Mouse (Mus musculus): ENCODE data around the gene Insyn1. TPM values are rescaled to one million over a fixed set of nuclear protein-coding genes. Genes with fewer than 3 reads are reported as not detected.

Gene Insyn1
- polyA plus RNA-seq, 1 experiment from 2014 or later: 8.1 TPM

GRCm38 (mm10) chr9:58535447-58536134 lies 47.2 kb downstream of the Insyn1 start:
- H3K27ac ChIP-seq (ENCODE audit: low read depth, low read length): no peak overlapping the region
- no peak overlapping the region for H3K9ac ChIP-seq (ENCODE audit: low read length)
- H3K4me1 ChIP-seq (ENCODE audit: control insufficient read depth, insufficient read depth, low read length): no peaks in the 10 kb centered on the region
- no peak overlapping the region for H3K4me3 ChIP-seq (ENCODE audit: low read depth, low read length)
- peak; percentile 73 for DNase-seq (ENCODE audit: low spot score)
- no peak overlapping the region for H3K4me2 ChIP-seq (ENCODE audit: low read length)
- no peaks in the 10 kb centered on the region for H3K9me3 ChIP-seq (replicated peaks; ENCODE audit: control insufficient read depth, low read length)
- peak; percentile 69 for ATAC-seq
- no peaks in the 10 kb centered on the region for H3K27me3 ChIP-seq (replicated peaks; ENCODE audit: control insufficient read depth, insufficient read depth, low read length)
- H3K36me3 ChIP-seq (ENCODE audit: control insufficient read depth, insufficient read depth, low read length): peaks cover 37% of the 10 kb centered on the region
- WGBS: 76% methylated on average over 20 of the region's 20 CpGs

- Histone ChIP-seq H3K9ac (ENCODE audit: low read length) (no peak overlapping the region), H3K27ac (ENCODE audit: low read depth, low read length) (no peak overlapping the region), H3K4me3 (ENCODE audit: low read depth, low read length) (no peak overlapping the region), H3K27me3 (replicated peaks; ENCODE audit: control insufficient read depth, insufficient read depth, low read length) (no peaks in the 10 kb centered on the region), H3K4me2 (ENCODE audit: low read length) (no peak overlapping the region), H3K9me3 (replicated peaks; ENCODE audit: control insufficient read depth, low read length) (no peaks in the 10 kb centered on the region), H3K36me3 (ENCODE audit: control insufficient read depth, insufficient read depth, low read length) (peaks cover 33% of the 10 kb centered on the region), H3K4me1 (ENCODE audit: control insufficient read depth, insufficient read depth, low read length) (0 out of 2 replicates have a peak, but pooled peaks cover 3% of the 10 kb centered on the region)
- DNase-seq (ENCODE audit: low spot score) (no peak), ATAC-seq (no peak)
- 84% methylated on average over 3 of the region's 3 CpGs for WGBS
Measured at GRCm38 (mm10) chr9:58537774-58538173, 49.4 kb downstream of the Insyn1 start.

GRCm38 (mm10) chr9:58539886-58540285 lies 51.5 kb downstream of the Insyn1 start:
- 0 out of 2 replicates have a peak, but pooled peaks cover 3% of the 10 kb centered on the region for H3K4me1 ChIP-seq (ENCODE audit: control insufficient read depth, insufficient read depth, low read length)
- H3K27me3 ChIP-seq (replicated peaks; ENCODE audit: control insufficient read depth, insufficient read depth, low read length): no peaks in the 10 kb centered on the region
- no peak overlapping the region for H3K9ac ChIP-seq (ENCODE audit: low read length)
- 51% methylated on average over 5 of the region's 5 CpGs for WGBS
- H3K36me3 ChIP-seq (ENCODE audit: control insufficient read depth, insufficient read depth, low read length): peaks cover 29% of the 10 kb centered on the region
- peak; percentile 60 for ATAC-seq
- DNase-seq (ENCODE audit: low spot score): peak; percentile 87
- no peak overlapping the region for H3K4me2 ChIP-seq (ENCODE audit: low read length)
- no peak overlapping the region for H3K4me3 ChIP-seq (ENCODE audit: low read depth, low read length)
- H3K9me3 ChIP-seq (replicated peaks; ENCODE audit: control insufficient read depth, low read length): no peaks in the 10 kb centered on the region
- no peak overlapping the region for H3K27ac ChIP-seq (ENCODE audit: low read depth, low read length)

- Histone ChIP-seq H3K4me2 (ENCODE audit: low read length) (no peak overlapping the region), H3K36me3 (ENCODE audit: control insufficient read depth, insufficient read depth, low read length) (peaks cover 16% of the 10 kb centered on the region), H3K9me3 (replicated peaks; ENCODE audit: control insufficient read depth, low read length) (no peaks in the 10 kb centered on the region), H3K27me3 (replicated peaks; ENCODE audit: control insufficient read depth, insufficient read depth, low read length) (no peaks in the 10 kb centered on the region), H3K4me1 (ENCODE audit: control insufficient read depth, insufficient read depth, low read length) (peaks cover 5% of the 10 kb centered on the region; the same call in 1 of the 2 replicates), H3K4me3 (ENCODE audit: low read depth, low read length) (no peak overlapping the region), H3K9ac (ENCODE audit: low read length) (peak overlapping the region; percentile 29; the same call in 1 of the 2 replicates), H3K27ac (ENCODE audit: low read depth, low read length) (peak overlapping the region; percentile 54; the same call in 1 of the 2 replicates)
- 48% methylated on average over 6 of the region's 6 CpGs for WGBS
- peak; percentile 89 for DNase-seq (ENCODE audit: low spot score)
- peak; percentile 40; the same call in 1 of the 2 replicates for ATAC-seq
Measured at GRCm38 (mm10) chr9:58541895-58542338, 53.5 kb downstream of the Insyn1 start.

GRCm38 (mm10) chr9:58544879-58545324 lies 56.5 kb downstream of the Insyn1 start:
- H3K4me2 ChIP-seq (ENCODE audit: low read length): peak overlapping the region; percentile 12; the same call in 1 of the 2 replicates
- no peaks in the 10 kb centered on the region for H3K36me3 ChIP-seq (ENCODE audit: control insufficient read depth, insufficient read depth, low read length)
- no peaks in the 10 kb centered on the region for H3K27me3 ChIP-seq (replicated peaks; ENCODE audit: control insufficient read depth, insufficient read depth, low read length)
- H3K9me3 ChIP-seq (replicated peaks; ENCODE audit: control insufficient read depth, low read length): no peaks in the 10 kb centered on the region
- 66% methylated on average over 4 of the region's 4 CpGs for WGBS
- H3K4me1 ChIP-seq (ENCODE audit: control insufficient read depth, insufficient read depth, low read length): peaks cover 8% of the 10 kb centered on the region; the same call in 1 of the 2 replicates
- no peak for ATAC-seq
- H3K4me3 ChIP-seq (ENCODE audit: low read depth, low read length): no peak overlapping the region
- peak; percentile 53 for DNase-seq (ENCODE audit: low spot score)
- no peak overlapping the region for H3K27ac ChIP-seq (ENCODE audit: low read depth, low read length)
- no peak overlapping the region for H3K9ac ChIP-seq (ENCODE audit: low read length)

- H3K36me3 ChIP-seq (ENCODE audit: control insufficient read depth, insufficient read depth, low read length): no peaks in the 10 kb centered on the region
- H3K4me1 ChIP-seq (ENCODE audit: control insufficient read depth, insufficient read depth, low read length): peaks cover 8% of the 10 kb centered on the region; the same call in 1 of the 2 replicates
- H3K27me3 ChIP-seq (replicated peaks; ENCODE audit: control insufficient read depth, insufficient read depth, low read length): no peaks in the 10 kb centered on the region
- ATAC-seq (no peak), DNase-seq (ENCODE audit: low spot score) (no peak)
- no peak overlapping the region for H3K4me2 ChIP-seq (ENCODE audit: low read length)
- H3K27ac ChIP-seq (ENCODE audit: low read depth, low read length): no peak overlapping the region
- H3K9me3 ChIP-seq (replicated peaks; ENCODE audit: control insufficient read depth, low read length): no peaks in the 10 kb centered on the region
- H3K4me3 ChIP-seq (ENCODE audit: low read depth, low read length): no peak overlapping the region
- whole genome bisulfite sequencing: 63% methylated on average over 6 of the region's 6 CpGs
- no peak overlapping the region for H3K9ac ChIP-seq (ENCODE audit: low read length)
Measured at GRCm38 (mm10) chr9:58545428-58545827, 57.0 kb downstream of the Insyn1 start.

- Histone ChIP-seq H3K36me3 (ENCODE audit: control insufficient read depth, insufficient read depth, low read length) (no peaks in the 10 kb centered on the region), H3K9ac (ENCODE audit: low read length) (no peak overlapping the region), H3K27ac (ENCODE audit: low read depth, low read length) (peak overlapping the region; percentile 44), H3K4me2 (ENCODE audit: low read length) (no peak overlapping the region), H3K4me3 (ENCODE audit: low read depth, low read length) (no peak overlapping the region), H3K4me1 (ENCODE audit: control insufficient read depth, insufficient read depth, low read length) (peaks cover 5% of the 10 kb centered on the region; the same call in 1 of the 2 replicates), H3K27me3 (replicated peaks; ENCODE audit: control insufficient read depth, insufficient read depth, low read length) (no peaks in the 10 kb centered on the region), H3K9me3 (replicated peaks; ENCODE audit: control insufficient read depth, low read length) (no peaks in the 10 kb centered on the region)
- 0 out of 2 replicates have a peak, but pooled peaks have one; percentile 30 for ATAC-seq
- WGBS: 55% methylated on average over 11 of the region's 11 CpGs
- DNase-seq (ENCODE audit: low spot score): peak; percentile 46
Measured at GRCm38 (mm10) chr9:58546630-58547360, 58.4 kb downstream of the Insyn1 start.

- Histone ChIP-seq H3K36me3 (ENCODE audit: control insufficient read depth, insufficient read depth, low read length) (no peaks in the 10 kb centered on the region), H3K27ac (ENCODE audit: low read depth, low read length) (no peak overlapping the region), H3K4me1 (ENCODE audit: control insufficient read depth, insufficient read depth, low read length) (peaks cover 15% of the 10 kb centered on the region), H3K4me3 (ENCODE audit: low read depth, low read length) (no peak overlapping the region), H3K9me3 (replicated peaks; ENCODE audit: control insufficient read depth, low read length) (no peaks in the 10 kb centered on the region), H3K27me3 (replicated peaks; ENCODE audit: control insufficient read depth, insufficient read depth, low read length) (no peaks in the 10 kb centered on the region), H3K4me2 (ENCODE audit: low read length) (no peak overlapping the region), H3K9ac (ENCODE audit: low read length) (no peak overlapping the region)
- WGBS: 57% methylated on average over 4 of the region's 4 CpGs
- DNase-seq (ENCODE audit: low spot score): no peak
- ATAC-seq: no peak
Measured at GRCm38 (mm10) chr9:58548897-58549296, 60.5 kb downstream of the Insyn1 start.
